Mouse (Mus musculus) forebrain, embryonic 16.5 days (tissue): ENCODE results near the gene Zfp524. TPM values are rescaled to one million over a fixed set of nuclear protein-coding genes. Genes with fewer than 3 reads are reported as not detected.
A peak's percentile ranks its signal among the peaks of the same experiment; 100 is the strongest.

Experiments used
- ATAC-seq: fragments of 200-750 bp; cut with Nextera tagmentation; 2 replicates; pipeline ENCODE4 v1.8.0; 2017; ENCODE audit warnings: mild to moderate bottlenecking, moderate library complexity
- H3K27ac ChIP-seq: fragments of 300-500 bp; sonication (generic); 2 replicates; pipeline ENCODE4 v1.5.1; 2014; ENCODE audit warnings: low read length, control low read depth
- H3K27me3 ChIP-seq: fragments of 300-500 bp; sonication (generic); replicated peaks from 2 replicates; pipeline ENCODE4 v1.6.1; 2014; ENCODE audit warnings: low read length; ENCODE audit not compliant: control insufficient read depth, insufficient read depth
- H3K36me3 ChIP-seq: fragments of 300-500 bp; sonication (generic); 2 replicates; pipeline ENCODE4 v1.6.1; 2014; ENCODE audit not compliant: control insufficient read depth, insufficient read depth
- H3K4me1 ChIP-seq: fragments of 300-500 bp; sonication (generic); replicated peaks from 2 replicates; pipeline ENCODE4 v1.6.1; 2014; ENCODE audit warnings: low read length; ENCODE audit not compliant: control insufficient read depth, insufficient read depth
- H3K4me2 ChIP-seq: fragments of 300-500 bp; sonication (generic); 2 replicates; pipeline ENCODE4 v1.6.1; 2014; ENCODE audit warnings: mild to moderate bottlenecking, low read length, control low read depth
- H3K4me3 ChIP-seq: fragments of 300-500 bp; sonication (generic); replicated peaks from 2 replicates; pipeline ENCODE4 v1.5.1; 2014; ENCODE audit warnings: mild to moderate bottlenecking, low read length, control low read depth
- H3K9ac ChIP-seq: fragments of 300-500 bp; sonication (generic); replicated peaks from 2 replicates; pipeline ENCODE4 v1.6.1; 2014; ENCODE audit warnings: low read depth, low read length, control low read depth
- H3K9me3 ChIP-seq: fragments of 300-500 bp; sonication (generic); 2 replicates; pipeline ENCODE4 v1.6.1; 2016; ENCODE audit warnings: low read length; ENCODE audit not compliant: control insufficient read depth
- WGBS: fragments of 180-500 bp; shearing (Covaris S2); extraction: QIAGEN DNeasy Blood & Tissue Kit; methylation state at CpG from one replicate; pipeline ENCODE4 v1.1.7; 2014; 5-methylcytosine and 5-hydroxymethylcytosine counted together
- polyA plus RNA-seq: library from polyadenylated mRNA; unstranded; fragments of >200 nt; fragmentation: Nextera tagmentation; extraction: Ambion mirVana; gene quantifications from 2 replicates; pipeline ENCODE4 v1.2.1, GENCODE M21; 2015

Zfp524 gene
- polyA plus RNA-seq, 1 experiment from 2014 or later: 11.3 TPM

DNA sequence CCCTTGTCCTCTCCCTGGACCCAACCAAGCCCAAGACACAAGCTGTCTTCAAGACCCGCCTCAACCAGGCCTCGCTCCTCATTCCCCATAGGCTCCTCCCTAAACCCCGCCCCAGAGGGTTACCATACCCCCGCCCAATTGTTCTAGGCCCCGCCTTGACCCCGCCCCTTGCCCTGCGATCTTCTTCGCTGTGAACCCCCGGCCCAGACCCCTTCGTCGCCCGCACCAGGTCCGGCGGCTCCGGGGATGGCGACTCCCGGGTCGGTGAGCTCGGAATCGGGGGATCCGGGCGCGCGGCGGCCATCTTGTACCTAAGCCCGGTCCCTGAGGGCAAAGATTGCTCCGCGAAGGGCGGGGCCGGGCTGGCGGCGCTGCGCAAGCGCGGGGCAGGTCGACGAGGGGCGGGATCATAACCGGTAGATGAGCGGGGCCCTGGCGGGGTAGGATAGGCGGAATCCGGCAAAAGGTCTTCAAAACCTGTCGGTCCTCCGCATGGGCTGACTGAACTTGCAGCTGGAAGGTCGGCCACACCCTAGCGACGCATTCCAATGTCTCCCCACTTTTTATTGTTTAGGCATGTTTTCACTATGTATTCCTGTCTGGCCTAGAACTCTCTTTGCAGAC lies 24.0 kb downstream of the Zfp524 start, which contains the start of gene Zfp784:
Zfp784 (minus strand) TSS at position 338 of the 624 bp plus-strand sequence.
- Histone ChIP-seq H3K36me3 (peaks cover 12% of the 10 kb centered on the region), H3K4me3 (peak within 1 kb of the TSS; percentile 84), H3K27me3 (no peaks in the 10 kb centered on the region), H3K9ac (peak within 1 kb of the TSS; percentile 79), H3K27ac (peak within 1 kb of the TSS; percentile 96), H3K9me3 (no peaks in the 10 kb centered on the region), H3K4me1 (peaks cover 16% of the 10 kb centered on the region), H3K4me2 (peak within 1 kb of the TSS; percentile 69)
- 1% methylated on average over 48 of the region's 48 CpGs for WGBS
- peak; percentile 95 for ATAC-seq

DNA sequence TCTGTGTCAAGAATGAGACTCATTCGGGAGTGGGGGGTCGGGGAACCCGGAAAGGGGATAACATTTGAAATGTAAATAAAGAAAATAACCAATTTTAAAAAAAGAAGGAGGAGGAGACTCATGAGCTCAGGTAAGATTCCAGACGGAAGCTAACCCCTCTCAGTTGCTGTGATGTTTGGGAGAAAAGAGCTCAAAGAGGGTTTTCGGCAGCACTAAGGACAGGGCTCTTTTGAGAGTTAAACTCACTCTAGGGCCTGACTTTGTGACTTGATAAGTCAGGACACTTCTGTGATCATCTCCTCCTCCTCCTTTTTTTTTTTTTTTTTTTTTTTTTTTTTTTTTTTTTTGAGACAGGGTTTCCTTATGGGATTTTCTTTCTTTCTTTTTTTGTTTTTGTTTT lies 24.7 kb downstream of the Zfp524 start:
- no peak for ATAC-seq
- Histone ChIP-seq H3K27ac (peak overlapping the region; percentile 96; the same call in 1 of the 2 replicates), H3K4me2 (peak overlapping the region; percentile 69), H3K9me3 (no peaks in the 10 kb centered on the region), H3K4me3 (peak overlapping the region; percentile 84), H3K27me3 (no peaks in the 10 kb centered on the region), H3K36me3 (peaks cover 8% of the 10 kb centered on the region; the same call in 1 of the 2 replicates), H3K9ac (peak overlapping the region; percentile 79), H3K4me1 (peaks cover 16% of the 10 kb centered on the region)
- 39% methylated on average over 5 of the region's 5 CpGs for WGBS

DNA sequence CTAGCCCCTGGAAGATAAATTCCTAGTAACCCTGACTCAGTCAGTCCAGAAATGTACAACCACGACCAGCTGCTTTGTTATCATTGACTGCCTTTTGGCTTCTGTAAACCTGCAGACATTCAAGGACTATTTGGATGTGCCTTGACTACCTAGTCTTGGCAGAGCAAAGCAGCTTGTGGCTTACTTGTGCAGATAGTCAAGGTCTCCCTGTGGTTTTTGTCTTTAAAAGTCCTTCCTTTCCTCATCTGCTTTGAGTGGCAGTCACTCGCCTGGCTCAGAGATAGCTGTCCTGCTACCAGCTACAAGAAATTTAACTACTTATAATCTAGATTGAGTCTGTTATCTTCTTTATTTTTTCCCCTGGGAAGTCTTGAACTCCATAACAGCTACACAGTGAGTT lies 30.8 kb downstream of the Zfp524 start:
- Histone ChIP-seq H3K4me3 (no peak overlapping the region), H3K9me3 (no peaks in the 10 kb centered on the region), H3K36me3 (no peaks in the 10 kb centered on the region), H3K27me3 (no peaks in the 10 kb centered on the region), H3K4me1 (no peaks in the 10 kb centered on the region), H3K27ac (no peak overlapping the region), H3K9ac (no peak overlapping the region), H3K4me2 (no peak overlapping the region)
- 80% methylated on average over 2 of the region's 2 CpGs for WGBS
- ATAC-seq: no peak

DNA sequence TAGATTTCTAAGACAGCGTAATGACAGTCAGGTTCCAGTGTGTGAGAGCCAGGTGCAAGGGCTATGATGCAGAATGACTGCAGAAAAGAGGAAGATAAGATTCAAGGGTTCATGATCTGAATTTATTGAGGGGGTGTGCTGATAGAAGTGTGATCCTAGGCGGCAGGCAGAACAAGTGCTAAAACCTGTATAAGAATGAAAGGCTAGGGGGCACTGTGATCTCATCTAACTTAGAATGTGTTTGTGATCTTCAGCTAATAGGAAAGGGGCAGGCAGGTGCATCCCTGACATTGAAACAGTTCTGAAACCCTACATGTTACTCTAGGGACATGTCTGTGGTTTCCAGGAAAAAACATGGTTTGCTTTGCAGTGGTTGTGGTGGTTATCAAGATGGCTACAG lies 31.9 kb downstream of the Zfp524 start:
- Histone ChIP-seq H3K27ac (no peak overlapping the region), H3K27me3 (no peaks in the 10 kb centered on the region), H3K4me2 (no peak overlapping the region), H3K36me3 (no peaks in the 10 kb centered on the region), H3K4me3 (no peak overlapping the region), H3K9ac (no peak overlapping the region), H3K9me3 (no peaks in the 10 kb centered on the region), H3K4me1 (no peaks in the 10 kb centered on the region; the same call in 1 of the 2 replicates)
- 74% methylated on average over 2 of the region's 2 CpGs for WGBS
- no peak for ATAC-seq

DNA sequence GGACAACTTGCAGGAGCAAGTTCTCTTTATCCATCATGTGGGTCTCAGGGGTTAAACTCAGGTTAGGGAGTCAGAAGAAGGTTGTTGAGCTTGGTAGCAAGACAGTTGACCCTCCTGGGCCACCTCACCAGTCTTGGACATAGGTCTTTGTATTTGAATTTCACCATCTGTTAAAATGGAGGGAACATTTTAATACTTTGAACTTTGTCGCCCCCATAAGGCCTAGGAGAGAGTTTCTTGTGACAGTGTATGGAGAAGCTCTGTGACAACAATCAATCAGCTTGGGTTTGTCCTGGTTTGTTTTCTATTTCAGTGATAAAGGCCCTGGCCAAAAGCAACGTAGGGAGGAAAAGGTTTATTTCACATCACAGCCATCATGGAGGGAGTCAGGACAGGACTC lies 33.1 kb downstream of the Zfp524 start:
- H3K36me3 ChIP-seq: no peaks in the 10 kb centered on the region
- WGBS: 40% methylated on average over 2 of the region's 2 CpGs
- H3K9me3 ChIP-seq: no peaks in the 10 kb centered on the region
- H3K4me3 ChIP-seq: no peak overlapping the region
- no peak overlapping the region for H3K4me2 ChIP-seq
- peaks cover 3% of the 10 kb centered on the region; the same call in 1 of the 2 replicates for H3K27me3 ChIP-seq
- H3K9ac ChIP-seq: no peak overlapping the region
- H3K4me1 ChIP-seq: peaks cover 5% of the 10 kb centered on the region
- no peak for ATAC-seq
- no peak overlapping the region for H3K27ac ChIP-seq

DNA sequence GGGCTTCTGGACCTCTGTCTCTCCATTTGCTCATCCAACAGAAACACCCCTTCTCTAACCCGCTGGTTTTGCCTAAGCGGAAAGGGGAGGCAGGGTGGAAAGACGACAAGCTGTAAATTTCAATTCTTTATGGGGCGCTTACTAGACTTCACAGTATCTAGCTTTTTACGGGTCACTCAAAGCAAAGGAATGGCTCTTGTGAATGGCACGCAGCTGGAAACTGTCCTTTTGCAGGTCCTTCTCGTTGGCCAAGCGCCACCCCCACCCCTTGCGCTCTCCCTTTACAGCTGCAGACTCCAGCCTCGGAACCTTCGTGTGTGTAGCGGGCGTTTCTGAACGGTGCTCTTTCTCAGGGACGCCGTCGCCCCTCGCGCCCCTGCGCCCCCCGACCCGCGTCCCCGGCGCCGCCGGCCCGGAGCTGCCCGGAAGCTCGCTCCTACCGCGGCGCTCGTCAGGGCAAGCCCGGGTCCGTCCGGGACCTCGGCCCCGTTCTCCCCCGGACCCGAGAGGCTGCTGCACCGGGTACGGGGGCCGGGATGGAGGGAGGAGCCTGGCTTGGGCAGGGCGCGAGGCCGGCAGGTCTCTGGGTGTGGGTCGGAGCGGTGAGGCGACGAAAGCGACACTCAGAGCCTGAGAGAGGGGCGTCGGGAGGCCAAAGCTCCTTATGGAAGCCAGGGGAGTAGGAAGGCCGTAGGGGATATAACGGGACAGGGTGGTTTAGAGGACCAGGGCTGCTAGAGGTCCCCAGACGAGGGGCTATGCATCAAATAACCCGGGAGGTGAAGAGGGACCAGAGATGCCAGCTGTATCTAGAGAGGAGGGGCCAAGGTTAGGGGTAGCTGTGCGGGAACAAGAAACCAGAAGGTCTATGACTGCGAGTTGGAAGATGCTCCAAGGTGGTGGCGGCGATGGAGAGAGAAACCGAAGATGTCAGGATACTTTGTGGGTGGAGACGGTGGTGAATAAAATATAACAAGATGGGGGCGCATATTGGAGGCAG lies 37.3 kb downstream of the Zfp524 start, which contains the start of gene Zfp580:
Zfp580 (plus strand) TSS at position 346 of the 1,000 bp plus-strand sequence.
- peaks cover 41% of the 10 kb centered on the region for H3K27me3 ChIP-seq
- peak within 1 kb of the TSS; percentile 41 for H3K27ac ChIP-seq
- peaks cover 39% of the 10 kb centered on the region for H3K4me1 ChIP-seq
- under 1% methylated on average over 63 of the region's 65 CpGs for WGBS
- peak within 1 kb of the TSS; percentile 94 for H3K4me2 ChIP-seq
- peak within 1 kb of the TSS; percentile 80 for H3K9ac ChIP-seq
- peak; percentile 83 for ATAC-seq
- no peaks in the 10 kb centered on the region for H3K9me3 ChIP-seq
- H3K4me3 ChIP-seq: peak within 1 kb of the TSS; percentile 67
- H3K36me3 ChIP-seq: no peaks in the 10 kb centered on the region

DNA sequence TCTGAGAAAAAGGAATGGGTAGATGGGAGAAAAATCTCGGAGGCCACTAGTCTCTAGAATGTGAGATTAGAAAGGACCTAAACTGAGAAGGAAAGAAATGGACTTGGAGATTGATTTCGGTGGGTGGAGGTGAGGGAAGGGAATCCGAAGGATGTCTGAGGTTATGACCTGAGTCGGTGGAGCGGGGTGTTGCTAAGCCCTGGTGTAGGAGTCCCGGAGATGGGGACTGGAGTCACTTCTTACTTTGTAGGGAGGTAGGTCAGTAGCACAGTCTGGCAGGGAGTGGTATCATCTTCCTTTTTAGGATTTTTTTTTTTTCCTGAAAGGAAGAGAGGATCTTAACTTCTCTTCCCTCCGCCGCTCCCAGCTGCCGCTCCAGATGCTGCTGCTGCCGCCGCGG lies 38.2 kb downstream of the Zfp524 start:
- H3K9ac ChIP-seq: peak overlapping the region; percentile 80
- ATAC-seq: no peak
- H3K27ac ChIP-seq: no peak overlapping the region
- no peaks in the 10 kb centered on the region for H3K36me3 ChIP-seq
- H3K4me2 ChIP-seq: peak overlapping the region; percentile 94
- H3K4me3 ChIP-seq: peak overlapping the region; percentile 67
- no peaks in the 10 kb centered on the region for H3K9me3 ChIP-seq
- H3K27me3 ChIP-seq: peaks cover 43% of the 10 kb centered on the region
- 7% methylated on average over 6 of the region's 12 CpGs for WGBS
- peaks cover 47% of the 10 kb centered on the region for H3K4me1 ChIP-seq

DNA sequence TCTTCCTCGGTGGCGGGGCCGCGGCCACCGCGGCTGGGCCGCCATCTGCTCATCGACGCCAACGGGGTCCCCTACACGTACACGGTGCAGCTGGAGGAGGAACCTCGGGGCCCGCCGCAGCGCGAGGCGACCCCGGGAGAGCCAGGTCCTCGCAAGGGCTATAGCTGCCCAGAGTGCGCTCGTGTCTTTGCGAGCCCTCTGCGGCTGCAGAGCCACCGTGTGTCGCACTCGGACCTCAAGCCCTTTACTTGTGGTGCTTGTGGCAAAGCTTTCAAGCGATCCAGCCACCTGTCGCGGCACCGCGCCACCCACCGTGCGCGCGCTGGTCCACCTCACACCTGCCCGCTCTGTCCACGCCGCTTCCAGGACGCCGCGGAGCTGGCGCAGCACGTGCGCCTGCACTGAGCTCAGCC lies 38.7 kb downstream of the Zfp524 start:
- ATAC-seq: no peak
- no peak overlapping the region for H3K27ac ChIP-seq
- H3K9me3 ChIP-seq: no peaks in the 10 kb centered on the region
- 3% methylated on average over 45 of the region's 45 CpGs for WGBS
- peaks cover 52% of the 10 kb centered on the region for H3K4me1 ChIP-seq
- H3K27me3 ChIP-seq: peaks cover 47% of the 10 kb centered on the region
- peak overlapping the region; percentile 67 for H3K4me3 ChIP-seq
- peak overlapping the region; percentile 94 for H3K4me2 ChIP-seq
- no peaks in the 10 kb centered on the region for H3K36me3 ChIP-seq
- H3K9ac ChIP-seq: peak overlapping the region; percentile 80
